Mouse (Mus musculus): ENCODE results near the gene Fbxl15.

GRCm38 (mm10) chr19:46284686-46285085, 43.3 kb upstream of the Fbxl15 start:
- TF ChIP-seq POLR2A (IDR thresholded peaks at IDR 0.05; ENCODE audit: low read depth, low read length) (no peak), CTCF (IDR thresholded peaks at IDR 0.05; ENCODE audit: borderline replicate concordance, insufficient read depth, low read length) (no peak)

Data from embryonic fibroblast, embryonic 13.5 days (primary cell).